Mouse (Mus musculus) ES-CJ7 (cell line): ENCODE results near the gene Sipa1l2.

ENCODE experiments used
- DNase-seq: peaks from one replicate; pipeline ENCODE4 v3.0.0; 2011; ENCODE audit warnings: low read depth, low spot score

Gene Sipa1l2

DNA sequence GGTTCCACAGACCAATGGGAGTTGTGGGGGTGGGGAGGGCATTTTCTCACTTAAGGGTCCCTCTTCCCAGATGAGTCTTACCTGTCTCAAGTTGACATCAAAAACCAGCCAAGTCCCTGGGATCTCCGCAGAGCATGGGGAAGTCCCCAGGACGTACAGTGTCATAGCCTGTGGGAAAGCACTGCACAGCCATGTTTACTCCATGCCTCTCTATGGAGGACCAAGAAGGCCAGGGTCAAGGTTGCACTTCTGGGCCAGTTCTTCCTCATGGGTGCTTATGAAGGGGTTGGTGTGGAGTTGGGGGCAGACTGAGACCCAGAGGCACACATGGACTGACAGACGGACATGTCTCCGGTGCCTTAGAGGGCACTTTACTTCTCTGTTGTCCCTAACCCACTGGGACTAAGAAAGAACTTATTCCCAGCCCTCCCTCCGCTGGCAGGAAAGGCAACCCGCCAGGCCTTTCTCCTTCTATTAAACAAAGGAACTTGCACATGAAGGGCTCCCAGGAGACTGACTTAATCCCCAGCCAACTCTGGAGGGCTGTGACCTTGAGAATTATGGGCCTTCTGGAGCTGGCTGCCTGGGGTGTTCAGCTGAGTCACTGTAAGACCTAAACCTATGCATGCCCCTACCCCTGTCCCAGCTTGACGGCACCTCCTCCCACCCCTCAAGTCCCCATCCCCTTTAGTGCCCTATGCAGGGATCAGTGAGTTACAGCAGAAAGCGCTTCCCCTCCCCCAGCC is 199.9 kb downstream of the Sipa1l2 start:
- peak; percentile 83 for DNase-seq

DNA sequence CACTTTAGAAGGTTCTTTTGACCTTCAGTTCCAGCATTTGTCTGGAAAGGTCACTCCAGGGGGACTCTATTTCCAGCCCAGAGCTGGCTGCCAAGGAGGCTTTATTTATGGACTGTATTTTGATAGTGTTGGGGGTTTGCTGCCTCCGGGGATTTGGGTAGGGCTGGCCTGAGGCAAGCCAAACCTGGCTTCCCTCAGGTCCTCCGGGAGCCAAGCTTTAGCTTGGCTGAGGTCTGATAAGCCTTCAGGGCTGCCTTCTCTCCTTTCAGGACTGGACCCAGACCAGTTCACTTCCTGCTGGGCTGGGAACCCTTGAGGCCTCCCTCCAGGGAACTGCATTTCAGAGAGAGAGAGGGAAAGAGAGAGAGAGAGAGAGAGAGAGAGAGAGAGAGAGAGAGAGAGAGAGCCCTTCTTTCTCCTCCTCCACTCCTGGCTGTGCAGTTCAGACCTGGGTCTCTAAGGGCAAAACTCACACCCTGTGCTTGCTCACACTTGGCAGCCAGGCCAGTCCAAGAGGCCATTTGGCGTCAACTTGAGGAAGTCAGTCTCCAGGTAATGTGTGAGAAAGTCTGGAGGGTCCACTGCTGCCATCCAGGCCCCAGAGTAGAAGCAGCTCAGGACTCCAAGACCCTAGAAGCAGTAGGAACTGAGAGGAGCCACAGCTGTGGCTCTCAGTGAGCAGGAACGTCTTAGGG is 201.1 kb downstream of the Sipa1l2 start:
- no peak for DNase-seq
